In genomic region chr14:119123582-119123981, GRCm38 (mm10) we compare ENCODE assay signal across 8 mouse cellular contexts. TPM values are rescaled to one million over a fixed set of nuclear protein-coding genes. Genes with fewer than 3 reads are reported as not detected.
A peak's percentile ranks its signal among the peaks of the same experiment; 100 is the strongest.
DNase-seq lines count a peak whose midpoint lies in the region; ATAC-seq lines count a peak whose summit lies in the region.

No protein-coding gene starts in this region.

- H3K36me3 ChIP-seq in liver, embryonic 15.5 days (replicated peaks), result no peaks in the 10 kb centered on the region

- ATAC-seq in granulocyte monocyte progenitor cell, adult 5-6 weeks (replicated peaks; ENCODE audit: poor library complexity, severe bottlenecking), result 0 out of 2 replicates have a peak, but pooled peaks have one; percentile 12
- ATAC-seq in liver, embryonic 15.5 days (ENCODE audit: insufficient read depth), result no peak

- WGBS in liver, embryonic 15.5 days (ENCODE audit: insufficient replicate concordance), result 3% methylated on average over 12 of the region's 12 CpGs

- DNase-seq in embryo, embryonic 10 days (ENCODE audit: low spot score), result peak; percentile 30
- no peak for DNase-seq in embryo, embryonic 9.5 days (ENCODE audit: extremely low spot score)
- DNase-seq in Muller cell, postnatal 12 days (ENCODE audit: inconsistent ontology term), result peak; percentile 36
- no peak for DNase-seq in right cerebral cortex, adult 18-20 months
- no peak for DNase-seq in right cerebral cortex, postnatal 4 days
- no peak for DNase-seq in gastrocnemius, postnatal 14 days

- H3K27ac ChIP-seq in liver, embryonic 15.5 days (replicated peaks), result no peak overlapping the region

- peak overlapping the region; percentile 23 for H3K4me2 ChIP-seq in liver, embryonic 15.5 days

- H3K9ac ChIP-seq in liver, embryonic 15.5 days, result no peak overlapping the region

- H3K4me1 ChIP-seq in liver, embryonic 15.5 days (replicated peaks), result no peaks in the 10 kb centered on the region

- 0 out of 2 replicates have a peak overlapping the region, but pooled peaks have one; percentile 7 for H3K4me3 ChIP-seq in liver, embryonic 15.5 days (replicated peaks)

- intact Hi-C loops in gastrocnemius, postnatal 14 days (cut with DNase I; ENCODE audit: low total_unique reads), result no loop called here

- H3K9me3 ChIP-seq in liver, embryonic 15.5 days (replicated peaks), result no peaks in the 10 kb centered on the region

- no peaks in the 10 kb centered on the region for H3K27me3 ChIP-seq in liver, embryonic 15.5 days

RNA-seq across cellular contexts. Expression of gene Hs6st3, which starts 14.6 kb away (rescaled TPM):
- total RNA-seq in granulocyte monocyte progenitor cell, adult 5-6 weeks (2014; fragmentation: Nextera tagmentation), result not detected in 2 replicates
- total RNA-seq in granulocyte monocyte progenitor cell, adult 5-6 weeks (2017), result not detected in 2 replicates
- polyA plus RNA-seq in liver, embryonic 15.5 days (2015; fragmentation: Nextera tagmentation; extraction: Ambion mirVana), result not detected in 2 replicates
- not detected for total RNA-seq in gastrocnemius, postnatal 14 days (2021)

RNA-seq across cellular contexts. Expression of gene Uggt2, which starts 24.4 kb away (rescaled TPM):
- total RNA-seq in granulocyte monocyte progenitor cell, adult 5-6 weeks (2014; fragmentation: Nextera tagmentation), result 0.92 and 8.4 TPM in 2 replicates
- 0.72 and 4.3 TPM in 2 replicates for total RNA-seq in granulocyte monocyte progenitor cell, adult 5-6 weeks (2017)
- polyA plus RNA-seq in liver, embryonic 15.5 days (2015; fragmentation: Nextera tagmentation; extraction: Ambion mirVana), result 1.0 and 1.7 TPM in 2 replicates
- 1 to 10 TPM; 7.6 to 7.9 TPM for total RNA-seq in gastrocnemius, postnatal 14 days (2021)

Comparison
In these comparisons a context has a peak if more than half of its experiments do, and no peak if none do; other contexts are left out.
1. DNase-seq: peak in embryo, embryonic 10 days (single experiment) and Muller cell, postnatal 12 days (single experiment); none in embryo, embryonic 9.5 days (single experiment), right cerebral cortex, adult 18-20 months (single experiment), right cerebral cortex, postnatal 4 days (single experiment) and gastrocnemius, postnatal 14 days (single experiment).